Mouse (Mus musculus): ENCODE results near the gene Pawr.

GRCm38 (mm10) chr10:108283837-108284236, 48.1 kb upstream of the Pawr start:
- TF ChIP-seq CTCF (IDR thresholded peaks at IDR 0.05; ENCODE audit: borderline replicate concordance, control insufficient read depth, extremely low read depth, insufficient read depth, low read length, poor library complexity) (no peak), POLR2A (IDR thresholded peaks at IDR 0.05; ENCODE audit: control insufficient read depth, extremely low read depth, insufficient read depth, low read length, poor library complexity) (no peak)

Measured in thymus, adult 2 months (tissue).